In genomic region chr19:45075323-45076035, GRCm38 (mm10) we compare ENCODE assay signal across 8 mouse cellular contexts. TPM values are rescaled to one million over a fixed set of nuclear protein-coding genes. Genes with fewer than 3 reads are reported as not detected.
DNase-seq lines count a peak whose midpoint lies in the region; ATAC-seq lines count a peak whose summit lies in the region.

No protein-coding gene starts in this region.

- H3K9me3 ChIP-seq in embryonic facial prominence, embryonic 14.5 days (ENCODE audit: control insufficient read depth, low read length): no peaks in the 10 kb centered on the region
- H3K9me3 ChIP-seq in hindbrain, embryonic 12.5 days (replicated peaks): no peaks in the 10 kb centered on the region
- no peaks in the 10 kb centered on the region for H3K9me3 ChIP-seq in megakaryocyte, embryonic 14.5 days

- no peaks in the 10 kb centered on the region for H3K36me3 ChIP-seq in embryonic facial prominence, embryonic 14.5 days (ENCODE audit: control insufficient read depth, insufficient read depth, low read length)
- no peaks in the 10 kb centered on the region for H3K36me3 ChIP-seq in hindbrain, embryonic 12.5 days
- no peaks in the 10 kb centered on the region for H3K36me3 ChIP-seq in megakaryocyte, embryonic 14.5 days (replicated peaks; ENCODE audit: low read length)

- H3K27me3 ChIP-seq in embryonic facial prominence, embryonic 14.5 days (replicated peaks; ENCODE audit: control insufficient read depth, insufficient read depth, low read length): peaks cover 49% of the 10 kb centered on the region
- peaks cover 77% of the 10 kb centered on the region for H3K27me3 ChIP-seq in hindbrain, embryonic 12.5 days
- peaks cover 34% of the 10 kb centered on the region for H3K27me3 ChIP-seq in megakaryocyte, embryonic 14.5 days (replicated peaks)

- peaks cover 35% of the 10 kb centered on the region for H3K4me1 ChIP-seq in embryonic facial prominence, embryonic 14.5 days (ENCODE audit: control insufficient read depth, insufficient read depth, low read length)
- H3K4me1 ChIP-seq in hindbrain, embryonic 12.5 days: peaks cover 31% of the 10 kb centered on the region
- peaks cover 89% of the 10 kb centered on the region for H3K4me1 ChIP-seq in megakaryocyte, embryonic 14.5 days

- peak overlapping the region; percentile 75 for H3K9ac ChIP-seq in embryonic facial prominence, embryonic 14.5 days (ENCODE audit: low read depth, low read length)
- peak overlapping the region; percentile 75 for H3K9ac ChIP-seq in hindbrain, embryonic 12.5 days

- under 1% methylated on average over 30 of the region's 32 CpGs for WGBS in embryonic facial prominence, embryonic 14.5 days
- under 1% methylated on average over 32 of the region's 32 CpGs for WGBS in hindbrain, embryonic 12.5 days

- peak; percentile 48 for ATAC-seq in embryonic facial prominence, embryonic 14.5 days (ENCODE audit: low read depth)
- ATAC-seq in hindbrain, embryonic 12.5 days (ENCODE audit: low FRiP score): peak; percentile 39

- peak overlapping the region; percentile 93 for H3K27ac ChIP-seq in embryonic facial prominence, embryonic 14.5 days (replicated peaks; ENCODE audit: low read depth, low read length)
- H3K27ac ChIP-seq in hindbrain, embryonic 12.5 days: no peak overlapping the region

- peak overlapping the region; percentile 51 for H3K4me3 ChIP-seq in embryonic facial prominence, embryonic 14.5 days (ENCODE audit: low read depth, low read length)
- peak overlapping the region; percentile 56 for H3K4me3 ChIP-seq in hindbrain, embryonic 12.5 days
- peak overlapping the region; percentile 97 for H3K4me3 ChIP-seq in megakaryocyte, embryonic 14.5 days (replicated peaks)

- peak overlapping the region; percentile 99 for H3K4me2 ChIP-seq in embryonic facial prominence, embryonic 14.5 days (ENCODE audit: low read depth, low read length)
- peak overlapping the region; percentile 90 for H3K4me2 ChIP-seq in hindbrain, embryonic 12.5 days (replicated peaks)

- DNase-seq in adrenal gland, postnatal 10 days: peak; percentile 26
- no peak for DNase-seq in adrenal gland, postnatal 14 days
- peak; percentile 88 for DNase-seq in A20 (ENCODE audit: low read depth, low spot score)
- peak; percentile 45 for DNase-seq in embryonic facial prominence, embryonic 14.5 days (ENCODE audit: low spot score)
- no peak for DNase-seq in left cerebral cortex, adult 18-20 months (ENCODE audit: low spot score in 2 of 2)
- DNase-seq in layer of hippocampus, postnatal 14 days (ENCODE audit: low spot score in 2 of 2): no peak

RNA-seq across cellular contexts. Expression of gene Kazald1, which starts 0.4 kb away (rescaled TPM):
- total RNA-seq in adrenal gland, postnatal 10 days (2021): 1 to 10 TPM; 8.2 to 9.2 TPM
- 5.7 and 6.3 TPM in 2 replicates for total RNA-seq in adrenal gland, postnatal 14 days (2021)
- 51.5 and 64.9 TPM in 2 replicates for polyA plus RNA-seq in embryonic facial prominence, embryonic 14.5 days (2014; fragmentation: Nextera tagmentation; extraction: Ambion mirVana)
- polyA plus RNA-seq in hindbrain, embryonic 12.5 days (2016; fragmentation: Nextera tagmentation; extraction: Ambion mirVana): 9.4 and 14.1 TPM in 2 replicates
- 0.54 TPM in 1 of 2 replicates, not detected in the other for polyA plus RNA-seq in megakaryocyte, embryonic 14.5 days (2012; ENCODE audit: insufficient read depth, low replicate concordance)
- total RNA-seq in left cerebral cortex, adult 18-20 months (2021): 1 to 10 TPM; 6.7 to 7.3 TPM
- 1 to 10 TPM in 1 of 2 experiments, under 1 TPM in 1; 0.94 to 1.6 TPM for total RNA-seq in layer of hippocampus, postnatal 14 days (2021)

RNA-seq across cellular contexts. Expression of gene Sfxn3, which starts 28.2 kb away (rescaled TPM):
- total RNA-seq in adrenal gland, postnatal 10 days (2021): 10 to 100 TPM; 39.3 to 51.5 TPM
- total RNA-seq in adrenal gland, postnatal 14 days (2021): 51.7 and 58.1 TPM in 2 replicates
- 28.1 and 31.1 TPM in 2 replicates for polyA plus RNA-seq in embryonic facial prominence, embryonic 14.5 days (2014; fragmentation: Nextera tagmentation; extraction: Ambion mirVana)
- polyA plus RNA-seq in hindbrain, embryonic 12.5 days (2016; fragmentation: Nextera tagmentation; extraction: Ambion mirVana): 38.2 and 41.6 TPM in 2 replicates
- polyA plus RNA-seq in megakaryocyte, embryonic 14.5 days (2012; ENCODE audit: insufficient read depth, low replicate concordance): 4.4 TPM in 2 replicates
- total RNA-seq in left cerebral cortex, adult 18-20 months (2021): 100 to 1,000 TPM; 118 to 125 TPM
- total RNA-seq in layer of hippocampus, postnatal 14 days (2021): 100 to 1,000 TPM; 113 to 117 TPM

RNA-seq across cellular contexts. Expression of gene Pdzd7, which starts 30.0 kb away (rescaled TPM):
- total RNA-seq in adrenal gland, postnatal 10 days (2021): under 1 TPM; 0.21 to 0.48 TPM
- not detected in 2 replicates for total RNA-seq in adrenal gland, postnatal 14 days (2021)
- polyA plus RNA-seq in embryonic facial prominence, embryonic 14.5 days (2014; fragmentation: Nextera tagmentation; extraction: Ambion mirVana): 0.32 and 0.67 TPM in 2 replicates
- polyA plus RNA-seq in hindbrain, embryonic 12.5 days (2016; fragmentation: Nextera tagmentation; extraction: Ambion mirVana): 0.72 and 0.81 TPM in 2 replicates
- polyA plus RNA-seq in megakaryocyte, embryonic 14.5 days (2012; ENCODE audit: insufficient read depth, low replicate concordance): 0.02 TPM in 1 of 2 replicates, not detected in the other
- 1 to 10 TPM; 4.3 to 5.6 TPM for total RNA-seq in left cerebral cortex, adult 18-20 months (2021)
- 1 to 10 TPM; 2.1 to 2.3 TPM for total RNA-seq in layer of hippocampus, postnatal 14 days (2021)

Comparison
In these comparisons a context has a peak if more than half of its experiments do, and no peak if none do; other contexts are left out.
1. DNase-seq: peak in adrenal gland, postnatal 10 days (single experiment), A20 (single experiment) and embryonic facial prominence, embryonic 14.5 days (single experiment); none in adrenal gland, postnatal 14 days (single experiment), left cerebral cortex, adult 18-20 months (0 of 2) and layer of hippocampus, postnatal 14 days (0 of 2).
2. Peak in every context shown above with its lines, with median percentiles within 50 percentile points of each other: H3K4me3 ChIP-seq.